Mouse (Mus musculus) frontal cortex, adult 2 months (tissue): ENCODE measurements around the gene Gm10192. TPM values are rescaled to one million over a fixed set of nuclear protein-coding genes. Genes with fewer than 3 reads are reported as not detected.
"Not testable (repeated sequence)": the region's sequence is repeated elsewhere in the genome, so short reads cannot be mapped to it uniquely, and the experiment has no call there.

Experiments used
- DNase-seq, 2 experiments: peaks; one replicate each; pipeline ENCODE4 v3.0.0; 2022; ENCODE audit warnings: low spot score in 1 of 2; ENCODE audit errors: extremely low spot score in 1 of 2
- polyA plus RNA-seq: library from polyadenylated mRNA; depleted of rRNA; stranded (reverse); fragments of >200 nt; gene quantifications from 2 replicates; pipeline ENCODE4 v1.2.3, GENCODE M21; 2012; rRNA removed

The Gm10192 gene
- polyA plus RNA-seq, result not detected in 2 replicates

GRCm38 (mm10) chr4:97183066-97183465 lies at the start of gene Gm10192:
Gene Gm10192, minus strand, starts transcription at chr4:97183166.
- DNase-seq, result not testable (repeated sequence)

- DNase-seq, result no peak
These were observed 47.6 kb upstream of the Gm10192 start for GRCm38 (mm10) chr4:97230411-97231104.

GRCm38 (mm10) chr4:97219701-97220100 lies 36.7 kb upstream of the Gm10192 start:
- DNase-seq, result no peak

GRCm38 (mm10) chr4:97217906-97218305 lies 34.9 kb upstream of the Gm10192 start:
- no peak for DNase-seq

GRCm38 (mm10) chr4:97212514-97212913 lies 29.5 kb upstream of the Gm10192 start:
- DNase-seq, result no peak

- not testable (repeated sequence) for DNase-seq
These were observed 20.0 kb upstream of the Gm10192 start for GRCm38 (mm10) chr4:97202986-97203385.

GRCm38 (mm10) chr4:97193176-97193575 lies 10.2 kb upstream of the Gm10192 start:
- DNase-seq, result peak in 1 of 2 experiments; percentile 13

GRCm38 (mm10) chr4:97192601-97193000 lies 9.6 kb upstream of the Gm10192 start:
- no peak for DNase-seq

GRCm38 (mm10) chr4:97180396-97180795 lies 2.6 kb downstream of the Gm10192 start:
- DNase-seq, result no peak

GRCm38 (mm10) chr4:97156841-97157345 lies 26.1 kb downstream of the Gm10192 start:
- DNase-seq, result peak in 1 of 2 experiments; percentile 1

- DNase-seq, result no peak
These were observed 26.9 kb downstream of the Gm10192 start for GRCm38 (mm10) chr4:97156084-97156483.

- no peak for DNase-seq
These were observed 29.4 kb downstream of the Gm10192 start for GRCm38 (mm10) chr4:97153554-97153953.

GRCm38 (mm10) chr4:97142484-97142883 lies 40.5 kb downstream of the Gm10192 start:
- no peak for DNase-seq
